In genomic region chr9:50449048-50449447, GRCm38 (mm10) we compare ENCODE assay signal across 10 mouse cellular contexts. TPM values are rescaled to one million over a fixed set of nuclear protein-coding genes. Genes with fewer than 3 reads are reported as not detected.
DNase-seq lines count a peak whose midpoint lies in the region; ATAC-seq and TF ChIP-seq lines count a peak whose summit lies in the region.
"Had no signal": no experiment of that assay in that cellular context is flagged by ENCODE, and none has a peak within 500 bp of the region (broad histone marks: within the 10 kb centered on the region; RNA-seq: fewer than 3 reads in every experiment).

No protein-coding gene starts in this region.

- H3K4me2 ChIP-seq in intestine, embryonic 16.5 days (ENCODE audit: low read depth, low read length), result no peak overlapping the region
- H3K4me2 ChIP-seq in intestine, postnatal 0 days (replicated peaks; ENCODE audit: low read depth), result no peak overlapping the region

- H3K9me3 ChIP-seq in intestine, embryonic 16.5 days (ENCODE audit: control insufficient read depth, low read length), result peaks cover 7% of the 10 kb centered on the region
- no peaks in the 10 kb centered on the region for H3K9me3 ChIP-seq in intestine, postnatal 0 days (ENCODE audit: control insufficient read depth)
- no peaks in the 10 kb centered on the region for H3K9me3 ChIP-seq in ES-E14 (ENCODE audit: control insufficient read depth, insufficient read depth, low read depth, low read length)

- H3K36me3 ChIP-seq in intestine, embryonic 16.5 days (ENCODE audit: control insufficient read depth, insufficient read depth, low read length), result no peaks in the 10 kb centered on the region
- no peaks in the 10 kb centered on the region for H3K36me3 ChIP-seq in intestine, postnatal 0 days (ENCODE audit: control insufficient read depth, insufficient read depth)
- no peaks in the 10 kb centered on the region for H3K36me3 ChIP-seq in ES-E14 (ENCODE audit: control insufficient read depth, insufficient read depth, low read length, poor library complexity, severe bottlenecking)

- WGBS in intestine, embryonic 16.5 days, result 57% methylated on average over 13 of the region's 13 CpGs
- WGBS in intestine, postnatal 0 days, result 57% methylated on average over 13 of the region's 13 CpGs

- H3K4me3 ChIP-seq in intestine, embryonic 16.5 days (ENCODE audit: low read length), result no peak overlapping the region
- H3K4me3 ChIP-seq in intestine, postnatal 0 days (ENCODE audit: low read depth, low read length), result no peak overlapping the region
- peak overlapping the region in 1 of 2 experiments; percentile 12; a peak in 1 of 4 replicates for H3K4me3 ChIP-seq in ES-E14 (ENCODE audit: insufficient read depth in 1 of 2, low read depth in 1 of 2, low read length in 2 of 2, poor library complexity in 1 of 2, severe bottlenecking in 1 of 2)
- H3K4me3 ChIP-seq: erythroblast, embryonic 14.5 days; left cerebral cortex, adult 2 months; myocyte had no signal

- peak; percentile 49; the same call in 1 of the 2 replicates for ATAC-seq in intestine, embryonic 16.5 days
- no peak for ATAC-seq in intestine, postnatal 0 days
- ATAC-seq in inflammation-experienced regulatory T-cells, adult 6 months, result no peak
- ATAC-seq in granulocyte monocyte progenitor cell, adult 5-6 weeks (replicated peaks; ENCODE audit: poor library complexity, severe bottlenecking), result no peak

- DNase-seq in ES-E14 (ENCODE audit: low read depth, low spot score), result no peak
- peak; percentile 41 for DNase-seq in adrenal gland, postnatal 14 days
- peak; percentile 88 to 89 for DNase-seq in kidney, adult 8-10 months

- TF ChIP-seq CTCF in intestine, postnatal 0 days (IDR thresholded peaks at IDR 0.05; ENCODE audit: low read depth), result no peak

- H3K9ac ChIP-seq in intestine, embryonic 16.5 days (ENCODE audit: low read depth, low read length), result no peak overlapping the region
- no peak overlapping the region for H3K9ac ChIP-seq in intestine, postnatal 0 days (ENCODE audit: low read depth, low read length)
- peak overlapping the region; percentile 10; the same call in 1 of the 2 replicates for H3K9ac ChIP-seq in ES-E14 (ENCODE audit: insufficient read depth, low read depth, low read length, poor library complexity, severe bottlenecking)

- H3K4me1 ChIP-seq in intestine, embryonic 16.5 days (ENCODE audit: control insufficient read depth, insufficient read depth, low read length), result no peaks in the 10 kb centered on the region
- H3K4me1 ChIP-seq in intestine, postnatal 0 days (replicated peaks; ENCODE audit: control insufficient read depth, insufficient read depth, low read length), result no peaks in the 10 kb centered on the region
- H3K4me1 ChIP-seq in ES-E14 (ENCODE audit: control insufficient read depth in 2 of 2, insufficient read depth in 2 of 2, low read length in 2 of 2, poor library complexity in 1 of 2), result peaks cover 0 to 4% of the 10 kb centered on the region in 2 experiments; a peak in 1 of 4 replicates

- no peaks in the 10 kb centered on the region for H3K27me3 ChIP-seq in intestine, embryonic 16.5 days (replicated peaks; ENCODE audit: control insufficient read depth, insufficient read depth, low read length)
- no peaks in the 10 kb centered on the region for H3K27me3 ChIP-seq in intestine, postnatal 0 days (replicated peaks; ENCODE audit: control insufficient read depth, insufficient read depth, low read length)

- in situ Hi-C loops in ES-E14 (cut with MboI; ENCODE audit: low sequenced_read_pairs in 2 of 2, unreplicated experiment in 2 of 2), result no loop called here

- H3K27ac ChIP-seq in intestine, embryonic 16.5 days (ENCODE audit: low read length), result no peak overlapping the region
- H3K27ac ChIP-seq in intestine, postnatal 0 days (ENCODE audit: low read depth, low read length), result no peak overlapping the region
- no peak overlapping the region for H3K27ac ChIP-seq in ES-E14 (ENCODE audit: insufficient read depth, low read depth, low read length, poor library complexity, severe bottlenecking)
- H3K27ac ChIP-seq: left cerebral cortex, adult 2 months had no signal

TF ChIP-seq in ES-E14, 5 proteins besides CTCF, POLR2A, EP300 and RAD21:
- TF ChIP-seq ZNF384 (IDR thresholded peaks at IDR 0.05; ENCODE audit: low read depth, low read length), result no peak
- TF ChIP-seq ZC3H11A (IDR thresholded peaks at IDR 0.05; ENCODE audit: borderline replicate concordance, low read depth, low read length), result no peak
- TF ChIP-seq MAFK (IDR thresholded peaks at IDR 0.05; ENCODE audit: insufficient read depth, low read depth, low read length), result no peak
- no peak for TF ChIP-seq HCFC1 (IDR thresholded peaks at IDR 0.05; ENCODE audit: borderline replicate concordance, insufficient read depth, low read length)
- no peak for TF ChIP-seq CHD2 (IDR thresholded peaks at IDR 0.05; ENCODE audit: low read depth, low read length)

RNA-seq across cellular contexts. Expression of gene Plet1, which starts 45.3 kb away (rescaled TPM):
- 1.2 and 1.3 TPM in 2 replicates for polyA plus RNA-seq in intestine, embryonic 16.5 days (2015; fragmentation: Nextera tagmentation; extraction: Ambion mirVana)
- polyA plus RNA-seq in intestine, postnatal 0 days (2015; fragmentation: Nextera tagmentation; extraction: Ambion mirVana), result 3.1 and 4.0 TPM in 2 replicates
- total RNA-seq in ES-E14 (2012; rRNA removed), result 9.4 and 18.3 TPM in 2 replicates
- 0.33 and 0.41 TPM in 2 replicates for total RNA-seq in adrenal gland, postnatal 14 days (2021)
- polyA plus RNA-seq in inflammation-experienced regulatory T-cells, adult 6 months (2017; shearing (Covaris generic)), result not detected
- total RNA-seq in granulocyte monocyte progenitor cell, adult 5-6 weeks (2014; fragmentation: Nextera tagmentation), result 5.2 TPM in 1 of 2 replicates, not detected in the other
- not detected in 2 replicates for total RNA-seq in granulocyte monocyte progenitor cell, adult 5-6 weeks (2017)
- total RNA-seq: left cerebral cortex, adult 2 months had no signal
- polyA plus RNA-seq: erythroblast, embryonic 14.5 days had no signal
